Mouse (Mus musculus): ENCODE results near the gene Myh6.

GRCm38 (mm10) chr14:55015767-55016111 is 49.0 kb upstream of the Myh6 start:
- no peak for TF ChIP-seq GATA1 (IDR thresholded peaks at IDR 0.05; ENCODE audit: borderline replicate concordance, low read length)
- TF ChIP-seq FLI1 (IDR thresholded peaks at IDR 0.05; ENCODE audit: low read length): no peak

Data from megakaryocyte, embryonic 14.5 days (primary cell).